Mouse (Mus musculus) mesoderm, embryonic 11.5 days (tissue): ENCODE results near the gene Car5b.

ENCODE experiments used
- DNase-seq: peaks from one replicate; pipeline ENCODE4 v3.0.0-alpha.2; 2012; ENCODE audit warnings: low read depth, low spot score

Gene Car5b

GRCm38 (mm10) chrX:164027607-164028289 lies at the start of gene Car5b:
Car5b (minus strand) TSS chrX:164027997.
- DNase-seq: peak; percentile 89

- peak; percentile 94 for DNase-seq
Observed at GRCm38 (mm10) chrX:164076040-164076775, 48.4 kb upstream of the Car5b start, which contains the start of gene Siah1b. Siah1b (minus strand) TSS chrX:164076493.

GRCm38 (mm10) chrX:164068968-164069367 lies 41.2 kb upstream of the Car5b start:
- no peak for DNase-seq

DNA sequence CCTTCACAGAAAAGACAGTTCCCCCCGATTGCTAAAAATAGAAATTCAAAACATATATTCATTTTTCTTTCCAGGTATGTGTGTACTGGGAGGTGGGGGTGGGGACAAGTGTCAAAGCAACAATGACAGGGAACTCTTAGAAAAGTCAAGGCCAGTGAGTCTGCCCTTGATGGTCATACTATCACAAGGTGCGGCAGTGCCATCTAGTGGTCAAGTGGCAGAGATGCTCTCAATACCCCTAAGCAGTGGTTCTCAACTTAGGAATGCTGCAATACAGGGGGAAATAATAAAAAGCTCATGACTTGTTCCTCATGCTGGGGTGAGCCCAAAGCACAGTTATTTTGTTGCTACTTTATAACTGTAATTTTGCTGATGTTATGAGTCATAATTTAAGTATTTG lies 38.4 kb upstream of the Car5b start:
- DNase-seq: peak; percentile 83

DNA sequence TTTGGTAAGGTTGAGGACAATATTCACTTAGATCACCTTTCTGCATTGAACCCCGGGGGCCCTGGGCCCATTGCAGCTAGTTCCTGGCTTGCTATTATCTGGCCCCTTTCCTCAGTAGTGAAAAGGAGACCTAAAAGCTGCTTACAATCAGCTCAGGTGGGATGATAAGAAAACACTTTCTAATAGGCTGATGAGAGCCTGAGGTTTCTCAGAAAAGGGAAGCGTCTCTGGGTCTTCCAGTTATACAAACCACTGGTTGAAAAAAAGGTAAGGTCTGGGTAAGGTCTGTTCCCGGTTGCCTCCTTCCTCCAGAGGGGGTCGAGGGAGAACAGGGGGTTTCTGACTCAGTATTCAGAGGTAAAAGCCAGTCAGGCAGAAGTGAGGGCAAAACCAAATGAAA lies 31.3 kb upstream of the Car5b start:
- DNase-seq: no peak

GRCm38 (mm10) chrX:164058523-164058922 lies 30.7 kb upstream of the Car5b start:
- DNase-seq: no peak

DNA sequence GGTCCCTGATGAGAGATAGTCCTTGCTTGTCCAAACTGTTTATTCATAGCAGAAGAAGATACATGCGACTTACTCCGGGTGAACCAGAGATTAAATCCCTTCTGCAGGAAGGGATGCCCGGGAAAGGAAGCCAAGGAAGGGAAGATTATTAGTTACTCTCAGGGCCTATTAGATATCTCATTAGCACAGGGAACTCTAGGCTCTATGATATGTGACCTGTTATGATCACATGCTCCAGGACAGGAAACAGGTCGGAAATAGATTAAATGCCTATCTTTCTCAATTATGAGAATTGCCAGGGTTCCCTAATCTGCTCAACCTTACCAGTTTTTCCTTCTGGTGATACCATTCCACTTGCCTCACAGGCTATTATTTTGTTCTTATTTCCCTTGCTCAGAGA lies 27.9 kb upstream of the Car5b start:
- DNase-seq: no peak

GRCm38 (mm10) chrX:164046736-164047135 lies 18.9 kb upstream of the Car5b start:
- no peak for DNase-seq

- DNase-seq: no peak
Observed at GRCm38 (mm10) chrX:164042069-164042468, 14.3 kb upstream of the Car5b start.

DNA sequence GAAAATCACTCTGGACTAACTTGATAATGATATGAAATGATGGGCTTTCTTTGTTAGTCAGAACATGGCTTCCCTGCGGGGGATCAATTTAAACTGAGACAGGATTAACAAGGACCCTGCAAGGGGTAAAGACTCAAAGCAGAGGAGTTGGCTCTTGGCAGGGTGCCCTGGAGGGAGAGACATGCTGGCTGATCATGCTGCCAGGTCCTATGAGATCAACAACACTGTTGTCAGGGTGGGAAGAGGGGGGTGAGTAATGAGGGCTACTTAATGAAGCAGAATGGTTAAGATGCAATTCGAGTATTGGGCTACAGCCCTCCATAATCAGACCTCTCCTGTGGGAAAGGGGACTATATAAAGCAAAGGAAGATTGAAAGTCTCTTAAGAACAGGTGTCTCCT lies 11.1 kb upstream of the Car5b start:
- no peak for DNase-seq

GRCm38 (mm10) chrX:164035931-164036330 lies 8.1 kb upstream of the Car5b start:
- no peak for DNase-seq

DNA sequence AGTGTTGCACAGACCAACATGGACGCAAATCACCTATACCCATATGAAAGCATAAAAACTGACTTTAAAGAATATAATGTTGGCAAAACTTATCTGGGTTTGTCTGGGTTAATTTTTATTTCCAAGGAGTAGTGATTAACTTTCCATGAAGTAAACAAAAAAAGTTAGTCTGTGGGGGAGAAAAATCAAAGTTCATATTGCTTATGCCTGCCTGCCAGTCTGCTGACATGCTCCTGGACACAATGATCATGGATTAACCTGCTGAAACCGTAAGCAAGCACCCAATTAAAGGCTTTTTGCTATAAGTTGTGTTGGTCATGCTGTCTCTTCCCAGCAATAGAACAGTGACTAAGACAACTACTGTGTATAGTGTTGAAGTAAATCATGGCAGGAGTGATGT lies 7.6 kb upstream of the Car5b start:
- no peak for DNase-seq

GRCm38 (mm10) chrX:164032526-164032925 lies 4.7 kb upstream of the Car5b start:
- DNase-seq: no peak

DNA sequence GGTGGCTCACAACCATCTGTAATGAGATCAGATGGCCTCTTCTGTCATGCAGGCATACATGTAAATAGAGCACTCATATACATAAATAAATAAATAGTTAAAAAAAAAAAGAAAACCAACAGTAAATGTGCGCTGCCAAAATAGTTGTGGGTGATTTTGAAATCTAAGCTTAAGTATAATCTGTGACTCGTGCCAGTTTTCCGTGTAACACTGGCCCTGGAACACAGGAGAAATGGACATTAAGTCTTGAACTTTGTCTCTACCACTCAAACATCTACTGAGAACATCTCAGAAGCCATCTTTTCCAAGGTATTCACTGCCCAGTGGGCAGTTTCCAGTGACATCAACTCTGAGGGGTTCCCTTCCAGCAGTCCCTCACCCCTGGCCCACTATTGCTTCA lies 12.2 kb downstream of the Car5b start:
- no peak for DNase-seq

DNA sequence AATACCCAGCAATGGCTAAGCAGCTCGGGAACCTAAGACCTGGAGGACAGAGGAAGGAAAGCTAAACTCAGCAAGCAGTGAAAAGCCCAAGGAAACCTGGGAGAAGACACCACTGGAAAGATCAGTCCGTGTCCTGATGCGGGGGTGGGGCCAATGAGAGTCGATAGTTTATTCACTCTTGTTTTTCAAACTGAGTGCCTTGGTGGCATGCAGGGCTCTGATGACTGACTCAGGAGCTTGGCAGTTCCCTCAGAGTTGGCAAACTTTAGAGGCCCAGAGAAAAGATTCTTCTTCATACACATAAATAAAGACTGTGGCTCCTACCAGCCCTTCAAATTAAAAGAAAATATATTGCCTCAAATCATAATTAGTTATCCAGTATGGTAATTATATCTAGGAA lies 12.8 kb downstream of the Car5b start:
- no peak for DNase-seq

DNA sequence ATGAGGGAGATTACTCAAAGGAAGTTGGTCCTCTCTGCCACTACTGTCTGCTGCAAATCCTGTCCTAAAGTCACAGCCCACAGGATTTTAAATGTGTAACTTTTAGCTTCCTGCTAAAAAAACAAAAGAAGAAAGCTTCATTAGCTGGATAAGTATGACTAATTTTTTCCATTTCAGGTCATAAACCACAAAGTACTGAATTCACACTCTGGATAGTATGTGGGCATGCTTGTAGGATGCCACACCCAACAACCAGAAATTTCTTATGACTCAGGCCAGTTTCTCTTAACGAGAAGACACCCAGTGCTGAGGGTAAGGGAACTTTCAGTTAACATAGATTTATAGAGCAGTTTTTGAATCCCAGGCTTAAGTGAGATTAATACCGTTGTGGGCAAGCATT lies 14.5 kb downstream of the Car5b start:
- DNase-seq: no peak

- DNase-seq: peak; percentile 60
Observed at GRCm38 (mm10) chrX:164004809-164005208, 23.0 kb downstream of the Car5b start.

GRCm38 (mm10) chrX:163999848-164000247 lies 27.9 kb downstream of the Car5b start:
- no peak for DNase-seq

- no peak for DNase-seq
Observed at GRCm38 (mm10) chrX:163996754-163997153, 31.0 kb downstream of the Car5b start.

GRCm38 (mm10) chrX:163987718-163988374 lies 40.0 kb downstream of the Car5b start:
- no peak for DNase-seq

GRCm38 (mm10) chrX:163982129-163982528 lies 45.7 kb downstream of the Car5b start:
- DNase-seq: no peak

DNA sequence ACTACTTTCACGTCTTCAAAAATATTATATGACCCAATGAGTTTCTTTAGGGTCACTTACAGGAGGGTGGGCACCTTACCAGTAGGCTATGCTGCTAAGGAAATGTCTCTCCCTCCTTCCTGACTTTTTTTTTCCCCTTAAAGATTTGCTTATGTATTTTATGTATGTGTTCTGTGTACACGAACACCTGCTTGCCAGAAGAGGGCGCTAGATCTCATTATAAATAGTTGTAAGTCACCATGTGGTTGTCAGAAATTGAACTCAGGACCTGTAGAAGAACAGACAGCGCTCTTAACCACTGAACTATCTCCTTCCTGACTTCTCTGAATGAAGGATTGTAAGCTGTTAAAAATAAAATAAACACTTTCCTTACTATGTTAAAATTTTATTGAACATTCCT lies 46.3 kb downstream of the Car5b start:
- no peak for DNase-seq

DNA sequence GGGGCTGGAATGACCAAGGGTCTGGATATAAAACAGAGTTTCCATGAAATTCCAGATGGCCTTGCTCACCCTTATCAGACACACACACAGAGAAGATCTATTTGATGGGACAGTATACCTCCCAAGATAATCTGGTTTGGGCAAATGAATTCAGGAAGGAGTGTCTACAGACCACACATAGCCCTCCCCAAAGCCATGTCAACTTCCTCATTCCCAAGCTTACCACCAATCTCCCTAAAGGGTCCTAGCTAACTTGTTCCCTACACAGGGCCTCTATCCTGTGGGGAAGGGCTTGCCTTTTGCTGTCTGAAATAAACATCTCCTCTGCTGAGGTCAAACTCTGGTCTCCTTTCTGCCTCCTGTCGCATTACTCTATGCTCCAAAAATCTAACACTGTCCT lies 46.7 kb downstream of the Car5b start:
- no peak for DNase-seq
